Mouse (Mus musculus): Measurements from ENCODE around the gene Fam240a.
A peak's percentile ranks its signal among the peaks of the same experiment; 100 is the strongest.

Gene Fam240a

GRCm38 (mm10) chr9:110893429-110893828 lies 23.2 kb downstream of the Fam240a start:
- no peak for DNase-seq (ENCODE audit: low spot score)

GRCm38 (mm10) chr9:110892552-110892951 lies 24.1 kb downstream of the Fam240a start:
- no peak for DNase-seq (ENCODE audit: low spot score)

GRCm38 (mm10) chr9:110891077-110891828 lies 25.4 kb downstream of the Fam240a start:
- DNase-seq (ENCODE audit: low spot score), result no peak

- DNase-seq (ENCODE audit: low spot score), result no peak
Observed at GRCm38 (mm10) chr9:110890026-110890783, 26.5 kb downstream of the Fam240a start.

- DNase-seq (ENCODE audit: low spot score), result no peak
Observed at GRCm38 (mm10) chr9:110888935-110889334, 27.7 kb downstream of the Fam240a start.

GRCm38 (mm10) chr9:110887388-110888303 lies 29.0 kb downstream of the Fam240a start:
- DNase-seq (ENCODE audit: low spot score), result no peak

GRCm38 (mm10) chr9:110881953-110882352 lies 34.7 kb downstream of the Fam240a start:
- DNase-seq (ENCODE audit: low spot score), result no peak

- no peak for DNase-seq (ENCODE audit: low spot score)
Observed at GRCm38 (mm10) chr9:110880772-110881171, 35.9 kb downstream of the Fam240a start.

- DNase-seq (ENCODE audit: low spot score), result peak; percentile 89
Observed at GRCm38 (mm10) chr9:110879998-110880561, 36.6 kb downstream of the Fam240a start, which contains the start of gene Tmie. TSS of gene Tmie (minus strand) at chr9:110880113.

GRCm38 (mm10) chr9:110879191-110879920 lies 37.3 kb downstream of the Fam240a start, which contains the start of gene Als2cl:
TSS of gene Als2cl (plus strand) at chr9:110879870.
- peak; percentile 71 for DNase-seq (ENCODE audit: low spot score)

- DNase-seq (ENCODE audit: low spot score), result peak; percentile 83
Observed at GRCm38 (mm10) chr9:110877888-110878287, 38.8 kb downstream of the Fam240a start.

- DNase-seq (ENCODE audit: low spot score), result no peak
Observed at GRCm38 (mm10) chr9:110877353-110877752, 39.3 kb downstream of the Fam240a start.

- no peak for DNase-seq (ENCODE audit: low spot score)
Observed at GRCm38 (mm10) chr9:110875288-110875695, 41.4 kb downstream of the Fam240a start.

- no peak for DNase-seq (ENCODE audit: low spot score)
Observed at GRCm38 (mm10) chr9:110874660-110875191, 41.9 kb downstream of the Fam240a start.

GRCm38 (mm10) chr9:110873681-110874659 lies 42.7 kb downstream of the Fam240a start:
- peak; percentile 67 for DNase-seq (ENCODE audit: low spot score)

GRCm38 (mm10) chr9:110871030-110871429 lies 45.6 kb downstream of the Fam240a start:
- no peak for DNase-seq (ENCODE audit: low spot score)

Data from testis, postnatal 10 days (tissue).